Mouse (Mus musculus): ENCODE results near the gene Vmn1r221.
"Not testable (repeated sequence)": the region's sequence is repeated elsewhere in the genome, so short reads cannot be mapped to it uniquely, and the experiment has no call there.

Gene Vmn1r221

DNA sequence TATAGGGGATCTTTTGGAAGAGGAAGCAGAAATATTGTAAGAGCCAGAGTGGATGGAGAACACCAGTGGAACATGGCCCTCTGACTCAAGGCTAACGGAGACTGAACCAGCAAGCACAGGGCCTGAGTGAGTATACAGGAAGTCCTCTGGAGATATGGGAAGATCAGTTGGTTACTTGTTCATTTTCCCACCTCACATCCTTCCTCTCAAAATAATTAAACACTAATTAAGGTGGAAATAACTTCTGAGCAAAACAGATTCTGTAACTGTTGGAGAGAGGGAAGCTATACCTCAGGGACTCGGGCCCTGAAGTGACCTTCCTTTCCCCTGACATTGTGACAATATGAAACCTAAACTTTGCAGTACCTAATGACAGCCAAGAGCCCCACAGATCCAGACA lies at the start of gene Vmn1r221:
Vmn1r221 (plus strand) TSS at position 301 of the 400 bp plus-strand sequence.
- not testable (repeated sequence) for DNase-seq (ENCODE audit: low read depth, low spot score)

DNA sequence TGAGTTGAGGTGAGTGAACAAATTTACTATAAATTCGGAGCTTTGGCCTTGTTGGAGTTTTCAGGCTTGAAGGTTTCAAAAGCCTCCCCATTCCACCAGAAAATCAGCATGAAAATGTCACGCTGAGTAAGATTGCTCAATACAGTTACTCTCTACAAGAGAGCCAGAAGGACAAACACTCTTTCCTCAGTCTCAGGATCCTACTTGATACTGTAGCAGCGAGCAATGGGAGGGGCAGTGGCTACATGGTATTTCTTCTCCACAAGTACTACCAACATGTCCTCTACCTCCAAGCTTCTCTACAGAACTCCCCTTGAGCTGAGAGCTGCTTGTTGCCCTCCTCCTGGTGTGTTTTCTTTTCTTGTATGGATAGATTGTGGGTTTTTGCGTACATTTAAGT lies 47.5 kb upstream of the Vmn1r221 start:
- not testable (repeated sequence) for DNase-seq (ENCODE audit: low read depth, low spot score)

DNA sequence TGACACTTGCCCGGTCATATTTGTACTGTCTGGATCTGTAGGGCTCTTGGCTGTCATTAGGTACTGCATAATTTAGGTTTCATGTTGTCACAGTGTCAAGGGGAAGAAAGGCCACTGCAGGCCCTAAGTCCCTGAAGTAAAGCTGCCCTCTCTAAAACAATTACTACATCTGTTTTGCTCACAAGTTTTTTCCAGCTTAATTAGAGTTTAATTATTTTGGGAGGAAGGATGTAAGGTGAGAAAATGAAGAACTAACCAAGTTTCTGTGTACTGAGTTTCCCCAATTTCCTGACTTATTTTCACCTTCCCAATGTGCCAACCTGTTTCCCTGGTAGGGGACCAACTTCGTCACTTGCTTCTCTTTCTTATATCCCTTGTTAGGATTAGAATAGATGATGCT lies 26.1 kb upstream of the Vmn1r221 start, which contains the start of gene Vmn1r220:
Vmn1r220 (minus strand) TSS at position 101 of the 400 bp plus-strand sequence.
- no peak for DNase-seq (ENCODE audit: low read depth, low spot score)

DNA sequence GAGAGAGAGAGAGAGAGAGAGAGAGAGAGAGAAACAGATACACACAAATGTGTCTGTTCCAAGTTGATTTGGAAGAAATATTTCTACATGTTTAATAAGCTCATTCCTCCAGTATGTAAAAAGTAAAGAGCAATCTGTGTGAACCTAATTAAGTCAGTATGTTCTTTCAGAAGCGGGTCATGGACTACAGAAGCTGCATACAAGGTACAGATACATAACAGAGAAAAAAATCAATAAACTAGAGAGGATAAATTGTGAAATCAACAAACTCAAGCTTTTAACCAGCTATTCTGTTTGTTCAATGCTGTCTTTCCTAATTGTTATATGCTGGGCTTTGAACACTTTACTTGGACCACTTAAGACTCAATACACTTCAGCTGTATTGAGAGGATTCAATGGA lies 10.0 kb upstream of the Vmn1r221 start:
- DNase-seq (ENCODE audit: low read depth, low spot score) = not testable (repeated sequence)

DNA sequence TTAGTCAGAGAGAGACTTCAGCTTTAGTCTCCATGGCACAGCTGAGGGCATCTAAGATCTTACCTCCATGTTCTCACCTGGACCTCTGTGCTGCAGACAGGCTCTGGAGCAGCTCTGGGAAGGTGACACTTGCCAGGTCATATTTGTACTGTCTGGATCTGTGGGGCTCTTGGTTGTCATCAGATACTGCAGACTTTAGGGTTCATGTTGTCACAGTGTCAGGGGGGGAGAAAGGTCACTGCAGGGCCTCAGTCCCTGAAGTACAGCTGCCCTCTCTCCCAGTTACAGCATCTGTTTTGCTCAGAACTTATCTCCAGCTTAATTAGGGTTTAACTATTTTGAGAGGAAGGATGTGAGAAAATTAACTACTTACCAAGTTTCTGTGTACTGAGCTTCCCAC lies 21.9 kb downstream of the Vmn1r221 start, which contains the start of gene Vmn1r222:
Vmn1r222 (minus strand) TSS at position 101 of the 400 bp plus-strand sequence.
- DNase-seq (ENCODE audit: low read depth, low spot score) = not testable (repeated sequence)

DNA sequence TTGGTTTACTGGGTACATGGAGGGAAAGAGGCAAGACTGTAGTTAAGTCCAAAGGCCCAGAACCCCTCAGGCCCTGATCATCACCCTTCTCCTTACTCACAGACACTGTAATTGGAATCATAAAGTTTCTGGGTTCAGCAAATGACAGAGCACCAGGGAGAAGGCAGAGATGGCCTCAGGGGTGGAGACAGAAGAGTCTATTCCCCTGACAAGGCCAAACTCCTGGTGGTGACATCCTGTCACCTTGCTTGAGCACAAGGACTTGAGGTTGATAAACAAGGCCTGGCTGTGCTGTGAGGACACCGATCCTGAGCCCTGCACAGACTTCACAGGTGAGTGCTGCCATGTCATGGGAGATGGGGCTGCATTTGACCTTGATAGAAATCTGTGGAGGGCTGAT lies 32.9 kb downstream of the Vmn1r221 start, which contains the start of gene Vmn1r223:
Vmn1r223 (plus strand) TSS at position 301 of the 400 bp plus-strand sequence.
- DNase-seq (ENCODE audit: low read depth, low spot score) = not testable (repeated sequence)

DNA sequence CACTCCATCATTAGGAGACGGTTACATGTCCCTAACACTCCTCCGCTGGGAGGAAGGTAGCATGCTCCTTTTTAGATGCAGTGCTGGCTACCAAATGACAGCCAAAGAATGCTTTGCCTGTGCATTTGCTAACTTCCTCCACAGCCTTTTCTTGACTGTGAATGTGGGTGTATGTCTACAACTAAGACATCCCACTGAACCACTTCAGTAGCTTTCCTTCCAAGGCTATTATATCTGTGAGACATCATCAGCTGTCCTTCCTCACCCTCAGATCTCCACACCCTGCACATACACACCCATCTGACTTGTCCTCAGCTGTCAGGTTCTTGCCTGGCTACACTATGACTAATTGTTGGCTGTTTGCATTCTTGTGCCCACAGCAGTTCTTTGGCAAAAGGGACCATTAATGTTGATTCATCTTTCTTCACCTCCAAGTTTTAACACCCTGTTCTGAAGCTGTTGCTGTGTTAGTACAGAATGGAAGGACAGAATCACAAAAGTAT lies 44.7 kb downstream of the Vmn1r221 start:
- no peak for DNase-seq (ENCODE audit: low read depth, low spot score)

DNA sequence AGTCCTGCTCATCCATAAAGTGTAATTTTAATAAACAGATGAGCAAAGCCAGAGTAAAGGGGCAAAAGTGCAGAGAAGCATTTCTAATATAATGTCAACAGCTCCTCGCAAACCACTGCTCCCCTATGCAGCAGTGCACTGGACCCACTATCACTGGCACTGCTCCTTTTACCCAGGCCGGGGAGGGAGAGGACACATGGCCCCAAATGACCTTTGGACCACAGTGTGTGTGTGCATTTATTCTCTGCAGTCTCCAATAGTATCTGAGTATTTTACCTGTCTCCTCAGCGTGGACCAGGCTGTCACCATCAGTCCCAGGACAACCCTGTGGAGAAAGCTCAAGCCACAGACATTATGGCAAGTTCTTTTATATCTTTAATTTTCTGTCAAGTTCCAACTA lies 54.7 kb downstream of the Vmn1r221 start:
- not testable (repeated sequence) for DNase-seq (ENCODE audit: low read depth, low spot score)

DNA sequence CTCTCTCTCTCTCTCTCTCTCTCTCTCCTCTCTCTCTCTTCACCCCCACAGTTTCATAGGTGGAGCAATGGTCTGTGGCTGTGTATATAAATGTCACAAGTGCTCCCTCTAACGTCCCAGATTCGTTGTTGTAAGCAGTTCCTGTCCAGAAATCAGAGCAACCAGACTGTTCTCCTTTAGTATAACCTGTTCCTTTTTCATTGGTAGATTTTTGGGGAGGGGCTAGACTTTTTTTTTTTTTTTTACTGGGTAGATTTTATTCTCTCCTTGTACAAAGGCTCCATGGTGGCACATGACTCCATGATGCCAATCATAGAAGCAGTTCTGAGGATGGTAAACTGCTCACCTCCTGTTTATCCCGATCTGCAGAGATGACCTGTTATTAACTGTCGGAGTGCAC lies 55.2 kb downstream of the Vmn1r221 start:
- not testable (repeated sequence) for DNase-seq (ENCODE audit: low read depth, low spot score)

DNA sequence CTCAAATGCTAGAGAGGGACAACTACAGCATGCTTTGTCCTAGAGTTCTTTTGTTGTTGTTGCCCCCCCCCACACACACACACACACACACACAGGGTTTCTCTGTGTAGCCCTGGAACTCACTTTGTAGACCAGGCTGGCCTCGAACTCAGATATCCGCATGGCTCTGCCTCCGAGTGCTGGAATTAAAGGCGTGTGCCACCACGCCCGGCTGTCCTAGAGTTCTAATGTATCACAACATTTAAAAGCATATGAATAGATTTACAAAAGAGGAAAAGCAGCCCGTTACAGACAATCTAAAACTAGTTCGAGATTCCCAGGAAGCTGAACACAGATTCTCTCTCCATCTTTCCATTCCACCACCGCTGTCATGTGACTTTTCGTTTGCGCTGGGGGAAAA lies 55.8 kb downstream of the Vmn1r221 start:
- no peak for DNase-seq (ENCODE audit: low read depth, low spot score)

DNA sequence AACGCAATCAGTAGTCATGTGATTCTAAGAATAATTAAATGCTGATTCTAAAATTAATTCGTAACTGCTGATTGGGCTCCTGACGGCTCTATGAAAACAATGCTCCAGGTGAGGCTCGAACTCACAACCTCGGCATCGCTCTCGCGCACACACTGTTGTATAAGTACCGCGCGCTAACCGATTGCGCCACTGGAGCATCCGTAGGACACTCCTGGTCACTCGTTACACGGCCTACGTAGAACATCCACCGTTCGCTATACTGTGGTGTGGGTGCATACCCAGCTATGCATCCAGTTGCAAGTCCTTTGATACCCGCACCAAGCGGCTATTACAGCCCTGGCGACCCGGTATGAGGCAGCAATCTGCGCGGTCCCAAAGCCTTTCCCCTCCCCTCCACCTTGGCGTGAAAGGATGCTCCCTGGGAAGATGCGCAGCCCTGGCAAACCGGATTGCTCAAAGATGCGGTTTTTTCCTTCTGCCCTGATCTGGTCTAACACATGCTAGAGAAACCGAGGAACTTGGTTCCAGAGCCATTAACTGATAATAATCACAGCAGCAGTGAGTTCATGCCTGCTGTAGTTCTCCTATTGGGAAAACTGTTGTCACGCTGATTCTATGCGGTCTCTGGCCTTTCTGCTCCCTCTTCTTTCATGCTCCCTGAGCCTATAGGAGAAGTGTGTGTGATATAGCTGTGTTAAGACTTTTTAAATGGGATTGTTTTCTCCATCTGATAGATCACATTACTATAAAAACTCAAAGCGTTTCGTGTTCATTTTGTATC lies 56.6 kb downstream of the Vmn1r221 start:
- no peak for DNase-seq (ENCODE audit: low read depth, low spot score)

Data from retina, postnatal 7 days (tissue).